Mouse (Mus musculus): Measurements from ENCODE around the gene Il31ra. TPM values are rescaled to one million over a fixed set of nuclear protein-coding genes. Genes with fewer than 3 reads are reported as not detected.

The Il31ra gene
- total and polyA plus RNA-seq, 2 experiments from 2014 or later = not detected

DNA sequence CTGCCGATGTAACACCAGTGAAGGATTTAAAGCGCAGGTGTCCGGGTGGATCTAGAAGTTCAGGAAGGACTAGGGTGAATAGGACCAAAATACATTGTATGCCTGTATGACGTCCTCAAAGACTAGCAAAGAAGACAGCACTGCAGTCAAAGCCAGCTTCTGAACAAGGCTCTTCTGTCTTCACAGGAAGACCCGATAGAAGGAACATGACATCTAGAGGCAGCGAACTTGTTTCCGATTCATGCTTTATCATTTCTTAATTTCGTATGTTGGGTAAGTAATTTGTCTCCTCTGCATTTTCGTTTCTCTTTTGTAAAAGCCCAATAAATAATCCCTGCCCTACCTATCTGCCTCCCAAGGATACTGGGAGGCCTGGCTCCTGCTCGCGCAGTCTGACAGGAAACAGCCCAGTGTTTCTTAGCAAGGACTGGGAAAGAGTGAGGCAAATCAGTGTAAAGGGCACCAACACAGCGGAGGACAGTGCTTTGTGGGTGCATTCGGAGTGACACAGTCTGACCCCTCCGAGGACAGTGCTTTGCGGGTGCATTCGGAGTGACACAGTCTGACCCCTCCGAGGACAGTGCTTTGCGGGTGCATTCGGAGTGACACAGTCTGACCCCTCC lies 121.6 kb downstream of the Il31ra start:
- no peak overlapping the region for H3K27ac ChIP-seq (ENCODE audit: low read depth)
- no peak for ATAC-seq (ENCODE audit: insufficient read depth, low read depth)
- H3K4me1 ChIP-seq (ENCODE audit: control insufficient read depth, insufficient read depth) = no peaks in the 10 kb centered on the region; the same call in 1 of the 2 replicates
- no peak overlapping the region for H3K9ac ChIP-seq (replicated peaks; ENCODE audit: low read depth, low read length)
- no peak overlapping the region for H3K4me3 ChIP-seq (ENCODE audit: low read depth, low read length)
- TF ChIP-seq EP300 (IDR thresholded peaks at IDR 0.05; ENCODE audit: low read depth) (no peak), CTCF (IDR thresholded peaks at IDR 0.05; ENCODE audit: low read depth) (no peak)
- H3K9me3 ChIP-seq (replicated peaks; ENCODE audit: control insufficient read depth, low read length) = no peaks in the 10 kb centered on the region
- DNase-seq (ENCODE audit: low spot score) = no peak
- H3K4me2 ChIP-seq (ENCODE audit: low read depth, low read length) = no peak overlapping the region
- peaks cover 21% of the 10 kb centered on the region for H3K36me3 ChIP-seq (replicated peaks; ENCODE audit: control insufficient read depth, insufficient read depth, low read length)
- no peaks in the 10 kb centered on the region for H3K27me3 ChIP-seq (ENCODE audit: control insufficient read depth, insufficient read depth, low read length)
- 85% methylated on average over 16 of the region's 19 CpGs for WGBS

DNA sequence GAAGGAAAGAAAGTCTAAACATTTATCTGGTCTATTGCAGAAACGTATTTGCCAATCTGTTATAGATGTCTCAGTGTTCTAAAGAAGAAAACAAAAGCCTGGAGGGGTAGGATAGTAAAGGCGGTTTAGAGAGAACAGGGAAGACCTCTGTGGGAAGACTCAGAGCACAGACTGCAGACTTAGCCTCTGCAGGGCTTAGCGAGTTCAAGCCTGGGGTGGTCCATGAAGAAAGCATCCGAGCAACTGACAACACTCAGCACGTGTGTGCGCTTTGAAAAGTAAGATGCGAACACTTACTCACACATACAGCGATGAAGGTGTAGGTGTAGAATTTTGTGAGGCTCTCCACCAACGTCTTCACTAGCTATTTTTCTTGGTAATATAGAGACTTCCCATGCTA lies 123.0 kb downstream of the Il31ra start:
- TF ChIP-seq CTCF (IDR thresholded peaks at IDR 0.05; ENCODE audit: low read depth) (no peak), EP300 (IDR thresholded peaks at IDR 0.05; ENCODE audit: low read depth) (no peak)
- DNase-seq (ENCODE audit: low spot score) = no peak
- ATAC-seq (ENCODE audit: insufficient read depth, low read depth) = no peak
- Histone ChIP-seq H3K27ac (ENCODE audit: low read depth) (no peak overlapping the region), H3K4me1 (ENCODE audit: control insufficient read depth, insufficient read depth) (peaks cover 8% of the 10 kb centered on the region), H3K9me3 (replicated peaks; ENCODE audit: control insufficient read depth, low read length) (no peaks in the 10 kb centered on the region), H3K4me3 (ENCODE audit: low read depth, low read length) (no peak overlapping the region), H3K27me3 (ENCODE audit: control insufficient read depth, insufficient read depth, low read length) (no peaks in the 10 kb centered on the region), H3K9ac (replicated peaks; ENCODE audit: low read depth, low read length) (no peak overlapping the region), H3K36me3 (replicated peaks; ENCODE audit: control insufficient read depth, insufficient read depth, low read length) (peaks cover 13% of the 10 kb centered on the region), H3K4me2 (ENCODE audit: low read depth, low read length) (no peak overlapping the region)
- 88% methylated on average over 9 of the region's 9 CpGs for WGBS

Other genes starting within 250 kb of the Il31ra start
- gene Il6st, start 130.3 kb downstream of the Il31ra start, total RNA-seq (2014; rRNA removed; ENCODE audit: low replicate concordance) = 79.0 and 98.0 TPM in 2 replicates
- gene Il6st, start 130.3 kb downstream of the Il31ra start, polyA plus RNA-seq (2015; fragmentation: Nextera tagmentation; extraction: Ambion mirVana) = 29.9 and 30.0 TPM in 2 replicates
- gene Ddx4, start 58.1 kb upstream of the Il31ra start, total RNA-seq (2014; rRNA removed; ENCODE audit: low replicate concordance) = not detected in 2 replicates
- 0.14 and 0.16 TPM in 2 replicates for gene Ddx4, start 58.1 kb upstream of the Il31ra start, polyA plus RNA-seq (2015; fragmentation: Nextera tagmentation; extraction: Ambion mirVana)
- gene Slc38a9, start 66.4 kb upstream of the Il31ra start, total RNA-seq (2014; rRNA removed; ENCODE audit: low replicate concordance) = 7.6 and 11.1 TPM in 2 replicates
- gene Slc38a9, start 66.4 kb upstream of the Il31ra start, polyA plus RNA-seq (2015; fragmentation: Nextera tagmentation; extraction: Ambion mirVana) = 10.7 and 11.4 TPM in 2 replicates
- 88.7 and 129 TPM in 2 replicates for gene Plpp1, start 206.4 kb upstream of the Il31ra start, total RNA-seq (2014; rRNA removed; ENCODE audit: low replicate concordance)
- 89.4 and 101 TPM in 2 replicates for gene Plpp1, start 206.4 kb upstream of the Il31ra start, polyA plus RNA-seq (2015; fragmentation: Nextera tagmentation; extraction: Ambion mirVana)

Measured in heart, postnatal 0 days (tissue).